Mouse (Mus musculus): ENCODE measurements at regions not wholly inside any gene's neighbourhood (a gene's known extent, or its start where the extent isn't known, plus 50 kb on each side); places are given as distances from the start of the nearest gene placed in this dataset.
"Not testable (repeated sequence)": the region's sequence is repeated elsewhere in the genome, so short reads cannot be mapped to it uniquely, and the experiment has no call there.

GRCm38 (mm10) chr3:40405095-40405948, 125.8 kb upstream of the Intu start:
- ATAC-seq (ENCODE audit: low FRiP score, low TSS enrichment) = peak; percentile 65
- 38% methylated on average over 18 of the region's 18 CpGs for WGBS
- Histone ChIP-seq H3K9ac (ENCODE audit: low read depth, low read length) (no peak overlapping the region), H3K36me3 (ENCODE audit: control insufficient read depth, insufficient read depth, low read length) (no peaks in the 10 kb centered on the region), H3K4me1 (ENCODE audit: control insufficient read depth, insufficient read depth, low read length) (peaks cover 12% of the 10 kb centered on the region; the same call in 1 of the 2 replicates), H3K4me2 (replicated peaks; ENCODE audit: low read depth, low read length) (no peak overlapping the region), H3K4me3 (ENCODE audit: low read length) (no peak overlapping the region), H3K9me3 (ENCODE audit: control insufficient read depth, low read length) (no peaks in the 10 kb centered on the region), H3K27me3 (ENCODE audit: control insufficient read depth, insufficient read depth, low read length) (no peaks in the 10 kb centered on the region), H3K27ac (ENCODE audit: low read depth, low read length) (peak overlapping the region; percentile 42; the same call in 1 of the 2 replicates)

- Histone ChIP-seq H3K4me2 (replicated peaks; ENCODE audit: low read depth, low read length) (no peak overlapping the region), H3K4me3 (ENCODE audit: low read length) (no peak overlapping the region), H3K36me3 (ENCODE audit: control insufficient read depth, insufficient read depth, low read length) (no peaks in the 10 kb centered on the region), H3K9me3 (ENCODE audit: control insufficient read depth, low read length) (no peaks in the 10 kb centered on the region), H3K27me3 (ENCODE audit: control insufficient read depth, insufficient read depth, low read length) (no peaks in the 10 kb centered on the region), H3K27ac (ENCODE audit: low read depth, low read length) (no peak overlapping the region), H3K4me1 (ENCODE audit: control insufficient read depth, insufficient read depth, low read length) (peaks cover 14% of the 10 kb centered on the region; the same call in 1 of the 2 replicates), H3K9ac (ENCODE audit: low read depth, low read length) (no peak overlapping the region)
- ATAC-seq (ENCODE audit: low FRiP score, low TSS enrichment) = no peak
- WGBS = 48% methylated on average over 2 of the region's 2 CpGs
These were observed 125.2 kb upstream of the Intu start for GRCm38 (mm10) chr3:40405949-40406236.

GRCm38 (mm10) chr3:40408921-40409488, 122.1 kb upstream of the Intu start:
- Histone ChIP-seq H3K4me1 (ENCODE audit: control insufficient read depth, insufficient read depth, low read length) (peaks cover 20% of the 10 kb centered on the region; the same call in 1 of the 2 replicates), H3K36me3 (ENCODE audit: control insufficient read depth, insufficient read depth, low read length) (no peaks in the 10 kb centered on the region), H3K9ac (ENCODE audit: low read depth, low read length) (no peak overlapping the region), H3K27me3 (ENCODE audit: control insufficient read depth, insufficient read depth, low read length) (no peaks in the 10 kb centered on the region), H3K27ac (ENCODE audit: low read depth, low read length) (peak overlapping the region; percentile 51; the same call in 1 of the 2 replicates), H3K4me2 (replicated peaks; ENCODE audit: low read depth, low read length) (no peak overlapping the region), H3K4me3 (ENCODE audit: low read length) (no peak overlapping the region), H3K9me3 (ENCODE audit: control insufficient read depth, low read length) (no peaks in the 10 kb centered on the region)
- ATAC-seq (ENCODE audit: low FRiP score, low TSS enrichment) = peak; percentile 78
- 31% methylated on average over 5 of the region's 5 CpGs for WGBS

- no peaks in the 10 kb centered on the region for H3K27me3 ChIP-seq (ENCODE audit: control insufficient read depth, insufficient read depth, low read length)
- H3K36me3 ChIP-seq (ENCODE audit: control insufficient read depth, insufficient read depth, low read length) = no peaks in the 10 kb centered on the region
- H3K4me2 ChIP-seq (replicated peaks; ENCODE audit: low read depth, low read length) = no peak overlapping the region
- no peak overlapping the region for H3K27ac ChIP-seq (ENCODE audit: low read depth, low read length)
- H3K9me3 ChIP-seq (ENCODE audit: control insufficient read depth, low read length) = no peaks in the 10 kb centered on the region
- no peak overlapping the region for H3K4me3 ChIP-seq (ENCODE audit: low read length)
- ATAC-seq (ENCODE audit: low FRiP score, low TSS enrichment) = 0 out of 2 replicates have a peak, but pooled peaks have one; percentile 32
- 41% methylated on average over 4 of the region's 4 CpGs for WGBS
- no peak overlapping the region for H3K9ac ChIP-seq (ENCODE audit: low read depth, low read length)
- H3K4me1 ChIP-seq (ENCODE audit: control insufficient read depth, insufficient read depth, low read length) = peaks cover 17% of the 10 kb centered on the region; the same call in 1 of the 2 replicates
These were observed 120.3 kb upstream of the Intu start for GRCm38 (mm10) chr3:40410749-40411310.

- not testable (repeated sequence) for H3K36me3 ChIP-seq (ENCODE audit: control insufficient read depth, insufficient read depth, low read length); H3K27me3 ChIP-seq (ENCODE audit: control insufficient read depth, insufficient read depth, low read length); H3K4me2 ChIP-seq (replicated peaks; ENCODE audit: low read depth, low read length); H3K27ac ChIP-seq (ENCODE audit: low read depth, low read length); ATAC-seq (ENCODE audit: low FRiP score, low TSS enrichment); H3K4me3 ChIP-seq (ENCODE audit: low read length); H3K9me3 ChIP-seq (ENCODE audit: control insufficient read depth, low read length); H3K9ac ChIP-seq (ENCODE audit: low read depth, low read length); H3K4me1 ChIP-seq (ENCODE audit: control insufficient read depth, insufficient read depth, low read length)
- 65% methylated on average over 16 of the region's 18 CpGs for WGBS
These were observed 105.8 kb upstream of the Intu start for GRCm38 (mm10) chr3:40425183-40425844.

- Histone ChIP-seq H3K4me1 (ENCODE audit: control insufficient read depth, insufficient read depth, low read length) (no peaks in the 10 kb centered on the region), H3K27ac (ENCODE audit: low read depth, low read length) (no peak overlapping the region), H3K27me3 (ENCODE audit: control insufficient read depth, insufficient read depth, low read length) (no peaks in the 10 kb centered on the region), H3K9me3 (ENCODE audit: control insufficient read depth, low read length) (no peaks in the 10 kb centered on the region), H3K4me2 (replicated peaks; ENCODE audit: low read depth, low read length) (no peak overlapping the region), H3K4me3 (ENCODE audit: low read length) (no peak overlapping the region), H3K9ac (ENCODE audit: low read depth, low read length) (no peak overlapping the region), H3K36me3 (ENCODE audit: control insufficient read depth, insufficient read depth, low read length) (no peaks in the 10 kb centered on the region)
- WGBS = 61% methylated on average over 4 of the region's 4 CpGs
- ATAC-seq (ENCODE audit: low FRiP score, low TSS enrichment) = no peak
These were observed 105.0 kb upstream of the Intu start for GRCm38 (mm10) chr3:40426070-40426469.

GRCm38 (mm10) chr3:40428021-40428420, 103.1 kb upstream of the Intu start:
- WGBS = 66% methylated on average over 5 of the region's 5 CpGs
- Histone ChIP-seq H3K27me3 (ENCODE audit: control insufficient read depth, insufficient read depth, low read length) (no peaks in the 10 kb centered on the region), H3K36me3 (ENCODE audit: control insufficient read depth, insufficient read depth, low read length) (no peaks in the 10 kb centered on the region), H3K9me3 (ENCODE audit: control insufficient read depth, low read length) (no peaks in the 10 kb centered on the region), H3K4me1 (ENCODE audit: control insufficient read depth, insufficient read depth, low read length) (no peaks in the 10 kb centered on the region), H3K4me2 (replicated peaks; ENCODE audit: low read depth, low read length) (no peak overlapping the region), H3K9ac (ENCODE audit: low read depth, low read length) (no peak overlapping the region), H3K27ac (ENCODE audit: low read depth, low read length) (no peak overlapping the region), H3K4me3 (ENCODE audit: low read length) (no peak overlapping the region)
- no peak for ATAC-seq (ENCODE audit: low FRiP score, low TSS enrichment)

GRCm38 (mm10) chr3:40438251-40438650, 92.8 kb upstream of the Intu start:
- no peaks in the 10 kb centered on the region for H3K27me3 ChIP-seq (ENCODE audit: control insufficient read depth, insufficient read depth, low read length)
- no peaks in the 10 kb centered on the region for H3K36me3 ChIP-seq (ENCODE audit: control insufficient read depth, insufficient read depth, low read length)
- 91% methylated on average over 4 of the region's 4 CpGs for WGBS
- no peak overlapping the region for H3K4me2 ChIP-seq (replicated peaks; ENCODE audit: low read depth, low read length)
- H3K4me3 ChIP-seq (ENCODE audit: low read length) = no peak overlapping the region
- H3K27ac ChIP-seq (ENCODE audit: low read depth, low read length) = no peak overlapping the region
- H3K9ac ChIP-seq (ENCODE audit: low read depth, low read length) = no peak overlapping the region
- ATAC-seq (ENCODE audit: low FRiP score, low TSS enrichment) = no peak
- H3K4me1 ChIP-seq (ENCODE audit: control insufficient read depth, insufficient read depth, low read length) = peaks cover 9% of the 10 kb centered on the region
- no peaks in the 10 kb centered on the region for H3K9me3 ChIP-seq (ENCODE audit: control insufficient read depth, low read length)
